In the genomic region with DNA sequence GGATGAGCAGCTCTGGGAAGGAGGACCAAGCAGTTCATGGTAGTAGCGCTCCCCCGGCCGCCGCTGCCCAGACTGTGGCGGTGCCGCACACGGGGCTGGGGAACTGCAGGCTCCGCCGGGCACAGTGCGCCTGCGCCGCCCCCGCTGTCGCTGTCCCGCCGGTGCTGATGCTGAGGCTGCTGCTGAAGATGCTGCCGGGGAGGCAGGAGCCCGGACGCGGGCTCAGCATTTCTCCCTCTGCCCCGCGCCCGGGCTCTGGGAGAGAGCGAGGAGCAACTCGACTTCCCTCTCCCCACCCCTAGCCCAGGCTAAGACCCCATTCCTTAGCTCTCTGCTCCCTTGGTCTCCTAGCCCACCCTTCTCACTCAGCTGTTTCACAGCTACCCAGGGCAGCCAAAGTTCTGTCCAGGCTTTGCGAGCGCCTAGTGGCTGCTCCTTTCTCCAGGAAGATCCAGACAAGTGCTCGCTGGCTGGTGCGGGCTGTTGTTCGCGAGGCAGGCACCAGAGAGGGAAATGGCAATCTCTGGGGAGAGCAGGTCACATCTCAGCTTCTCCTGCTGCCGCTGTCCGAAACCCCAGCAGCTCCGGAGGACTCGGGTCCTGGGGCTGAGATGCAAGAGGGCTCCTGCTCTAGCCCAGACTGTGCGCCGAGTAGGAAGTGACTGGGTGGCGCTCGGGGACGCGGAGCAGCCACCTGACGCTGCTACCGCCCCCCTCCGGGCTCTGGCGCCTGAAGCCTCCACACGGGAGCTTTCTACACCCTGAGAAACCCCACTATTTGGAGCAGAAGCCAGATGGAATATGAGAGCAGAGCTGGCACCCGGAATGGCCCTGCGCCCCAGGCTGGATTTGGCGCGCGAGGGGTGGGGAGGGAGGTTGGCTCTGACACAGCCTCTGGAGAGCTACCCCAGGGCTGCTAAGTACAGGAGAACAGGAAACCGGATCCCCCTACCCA, we compare ENCODE assay signal across 10 mouse cellular contexts. TPM values are rescaled to one million over a fixed set of nuclear protein-coding genes. Genes with fewer than 3 reads are reported as not detected.
A peak's percentile ranks its signal among the peaks of the same experiment; 100 is the strongest.
DNase-seq lines count a peak whose midpoint lies in the region; ATAC-seq and TF ChIP-seq lines count a peak whose summit lies in the region.
"Had no signal": no experiment of that assay in that cellular context is flagged by ENCODE, and none has a peak within 500 bp of the region (broad histone marks: within the 10 kb centered on the region; RNA-seq: fewer than 3 reads in every experiment).

Gene Kcnh5, minus strand, starts transcription at position 642 of the 955 bp plus-strand sequence.

- peak within 1 kb of the TSS; percentile 49 for H3K4me3 ChIP-seq in heart, embryonic 13.5 days
- H3K4me3 ChIP-seq in heart, adult 2 months: no peak within 1 kb of the TSS
- peak within 1 kb of the TSS; percentile 48 to 75 for H3K4me3 ChIP-seq in ES-E14 (ENCODE audit: insufficient read depth in 1 of 2, low read depth in 1 of 2, low read length in 2 of 2, poor library complexity in 1 of 2, severe bottlenecking in 1 of 2)
- peak within 1 kb of the TSS; percentile 51 for H3K4me3 ChIP-seq in embryonic facial prominence, embryonic 13.5 days
- peak within 1 kb of the TSS; percentile 63 for H3K4me3 ChIP-seq in hindbrain, embryonic 10.5 days
- peak within 1 kb of the TSS; percentile 67 for H3K4me3 ChIP-seq in neural tube, embryonic 14.5 days (ENCODE audit: low read depth, low read length)
- H3K4me3 ChIP-seq: liver, embryonic 15.5 days had no signal

- no peak for DNase-seq in heart, adult 2 months
- DNase-seq in ES-E14 (ENCODE audit: low read depth, low spot score): peak; percentile 37
- peak; percentile 83 for DNase-seq in hindbrain, embryonic 10.5 days (ENCODE audit: low spot score)
- DNase-seq in left cerebral cortex, postnatal 10 days (ENCODE audit: extremely low spot score in 1 of 2, low spot score in 2 of 2): peak; percentile 42 to 66
- DNase-seq in natural killer cell, adult 2 months (ENCODE audit: low spot score in 2 of 2): no peak

- H3K27me3 ChIP-seq in heart, embryonic 13.5 days (replicated peaks): peaks cover 91% of the 10 kb centered on the region
- peaks cover 10% of the 10 kb centered on the region for H3K27me3 ChIP-seq in heart, adult 2 months (ENCODE audit: control insufficient read depth, insufficient read depth, low read length)
- peaks cover 74% of the 10 kb centered on the region for H3K27me3 ChIP-seq in embryonic facial prominence, embryonic 13.5 days
- peaks cover 50% of the 10 kb centered on the region for H3K27me3 ChIP-seq in hindbrain, embryonic 10.5 days (ENCODE audit: insufficient read depth, poor library complexity, severe bottlenecking)
- peaks cover 4% of the 10 kb centered on the region; the same call in 1 of the 2 replicates for H3K27me3 ChIP-seq in neural tube, embryonic 14.5 days (ENCODE audit: control insufficient read depth, insufficient read depth, low read length)

- intact Hi-C loops in heart, adult 2 months (cut with DNase I): no loop called here
- intact Hi-C loops in left cerebral cortex, postnatal 10 days (cut with DNase I): loop anchor here (5.0 kb wide), 2 partner anchors 210 to 845 kb away; no protein-coding TSS in a partner anchor

- no peaks in the 10 kb centered on the region for H3K36me3 ChIP-seq in heart, embryonic 13.5 days
- no peaks in the 10 kb centered on the region for H3K36me3 ChIP-seq in heart, adult 2 months (ENCODE audit: control insufficient read depth, insufficient read depth, low read length)
- H3K36me3 ChIP-seq in ES-E14 (ENCODE audit: control insufficient read depth, insufficient read depth, low read length, poor library complexity, severe bottlenecking): no peaks in the 10 kb centered on the region
- H3K36me3 ChIP-seq in embryonic facial prominence, embryonic 13.5 days: no peaks in the 10 kb centered on the region
- H3K36me3 ChIP-seq in hindbrain, embryonic 10.5 days: no peaks in the 10 kb centered on the region
- no peaks in the 10 kb centered on the region for H3K36me3 ChIP-seq in neural tube, embryonic 14.5 days (ENCODE audit: control insufficient read depth, insufficient read depth, low read length)
- H3K36me3 ChIP-seq: liver, embryonic 15.5 days had no signal

- H3K27ac ChIP-seq in heart, embryonic 13.5 days (replicated peaks): no peak within 1 kb of the TSS
- no peak within 1 kb of the TSS for H3K27ac ChIP-seq in heart, adult 2 months
- no peak within 1 kb of the TSS for H3K27ac ChIP-seq in ES-E14 (ENCODE audit: insufficient read depth, low read depth, low read length, poor library complexity, severe bottlenecking)
- no peak within 1 kb of the TSS for H3K27ac ChIP-seq in embryonic facial prominence, embryonic 13.5 days
- H3K27ac ChIP-seq in hindbrain, embryonic 10.5 days: peak within 1 kb of the TSS; percentile 78
- H3K27ac ChIP-seq in neural tube, embryonic 14.5 days (ENCODE audit: low read depth, low read length): peak within 1 kb of the TSS; percentile 62
- H3K27ac ChIP-seq: liver, embryonic 15.5 days had no signal

- TF ChIP-seq CTCF in heart, adult 2 months (IDR thresholded peaks at IDR 0.05): no peak

- no peak for TF ChIP-seq POLR2A in heart, adult 2 months (IDR thresholded peaks at IDR 0.05; ENCODE audit: insufficient read depth, low read depth, low read length)

- no peaks in the 10 kb centered on the region for H3K9me3 ChIP-seq in heart, embryonic 13.5 days
- H3K9me3 ChIP-seq in ES-E14 (ENCODE audit: control insufficient read depth, insufficient read depth, low read depth, low read length): no peaks in the 10 kb centered on the region
- no peaks in the 10 kb centered on the region for H3K9me3 ChIP-seq in embryonic facial prominence, embryonic 13.5 days
- H3K9me3 ChIP-seq in hindbrain, embryonic 10.5 days: no peaks in the 10 kb centered on the region
- no peaks in the 10 kb centered on the region for H3K9me3 ChIP-seq in neural tube, embryonic 14.5 days (ENCODE audit: control insufficient read depth, low read length)
- H3K9me3 ChIP-seq: liver, embryonic 15.5 days had no signal

- TF ChIP-seq EP300 in heart, adult 2 months (IDR thresholded peaks at IDR 0.05; ENCODE audit: insufficient read depth, low read depth, low read length): no peak

- WGBS in heart, embryonic 13.5 days: 1% methylated on average over 52 of the region's 52 CpGs
- under 1% methylated on average over 52 of the region's 52 CpGs for WGBS in heart, adult 2 months
- under 1% methylated on average over 48 of the region's 52 CpGs for WGBS in embryonic facial prominence, embryonic 13.5 days
- under 1% methylated on average over 52 of the region's 52 CpGs for WGBS in hindbrain, embryonic 10.5 days
- WGBS in neural tube, embryonic 14.5 days: under 1% methylated on average over 47 of the region's 52 CpGs

- H3K4me1 ChIP-seq in heart, embryonic 13.5 days: peaks cover 18% of the 10 kb centered on the region
- H3K4me1 ChIP-seq in heart, adult 2 months (ENCODE audit: control insufficient read depth, insufficient read depth, low read length): no peaks in the 10 kb centered on the region
- peaks cover 0 to 4% of the 10 kb centered on the region in 2 experiments; a peak in 1 of 4 replicates for H3K4me1 ChIP-seq in ES-E14 (ENCODE audit: control insufficient read depth in 2 of 2, insufficient read depth in 2 of 2, low read length in 2 of 2, poor library complexity in 1 of 2)
- peaks cover 21% of the 10 kb centered on the region for H3K4me1 ChIP-seq in embryonic facial prominence, embryonic 13.5 days
- H3K4me1 ChIP-seq in hindbrain, embryonic 10.5 days (replicated peaks): peaks cover 24% of the 10 kb centered on the region
- 0 out of 2 replicates have a peak, but pooled peaks cover 4% of the 10 kb centered on the region for H3K4me1 ChIP-seq in neural tube, embryonic 14.5 days (ENCODE audit: control insufficient read depth, insufficient read depth, low read length)
- H3K4me1 ChIP-seq: liver, embryonic 15.5 days had no signal

- H3K4me2 ChIP-seq in heart, embryonic 13.5 days: peak within 1 kb of the TSS; percentile 76
- peak within 1 kb of the TSS; percentile 88 for H3K4me2 ChIP-seq in embryonic facial prominence, embryonic 13.5 days
- peak within 1 kb of the TSS; percentile 91 for H3K4me2 ChIP-seq in neural tube, embryonic 14.5 days (ENCODE audit: low read depth, low read length)
- H3K4me2 ChIP-seq: liver, embryonic 15.5 days had no signal

- H3K9ac ChIP-seq in heart, embryonic 13.5 days: peak within 1 kb of the TSS; percentile 56; the same call in 1 of the 2 replicates
- H3K9ac ChIP-seq in heart, adult 2 months (ENCODE audit: low read depth, low read length): no peak within 1 kb of the TSS
- H3K9ac ChIP-seq in ES-E14 (ENCODE audit: insufficient read depth, low read depth, low read length, poor library complexity, severe bottlenecking): 0 out of 2 replicates have a peak within 1 kb of the TSS, but pooled peaks have one; percentile 8
- H3K9ac ChIP-seq in embryonic facial prominence, embryonic 13.5 days: peak within 1 kb of the TSS; percentile 58
- peak within 1 kb of the TSS; percentile 65 for H3K9ac ChIP-seq in neural tube, embryonic 14.5 days (replicated peaks; ENCODE audit: low read depth, low read length)
- H3K9ac ChIP-seq: liver, embryonic 15.5 days had no signal

- no peaks in the 10 kb centered on the region for H3K79me2 ChIP-seq in heart, adult 2 months (replicated peaks; ENCODE audit: control insufficient read depth, insufficient read depth, low read length)

- no peak for ATAC-seq in heart, embryonic 13.5 days (ENCODE audit: extremely low read depth, insufficient number of reproducible peaks, low FRiP score, low TSS enrichment)
- peak; percentile 73 for ATAC-seq in embryonic facial prominence, embryonic 13.5 days (ENCODE audit: insufficient number of reproducible peaks, insufficient read depth, low FRiP score, low TSS enrichment, low read depth)
- peak; percentile 97 for ATAC-seq in neural tube, embryonic 14.5 days (ENCODE audit: low read depth)

- in situ Hi-C loops in ES-E14 (cut with MboI; ENCODE audit: low sequenced_read_pairs in 2 of 2, unreplicated experiment in 2 of 2): no loop called here

TF ChIP-seq in ES-E14, 5 proteins besides CTCF, POLR2A, EP300 and RAD21:
- TF ChIP-seq MAFK (IDR thresholded peaks at IDR 0.05; ENCODE audit: insufficient read depth, low read depth, low read length): 0 out of 2 replicates have a peak, but pooled peaks have one; percentile 15
- no peak for TF ChIP-seq ZC3H11A (IDR thresholded peaks at IDR 0.05; ENCODE audit: borderline replicate concordance, low read depth, low read length)
- TF ChIP-seq ZNF384 (IDR thresholded peaks at IDR 0.05; ENCODE audit: low read depth, low read length): no peak

RNA-seq across cellular contexts. Expression of gene Kcnh5, which starts in this region (rescaled TPM):
- polyA plus RNA-seq in heart, embryonic 13.5 days (2015; fragmentation: Nextera tagmentation; extraction: Ambion mirVana): not detected in 2 replicates
- not detected for total RNA-seq in heart, adult 2 months (2021)
- not detected in 2 replicates for polyA plus RNA-seq in heart, adult 2 months (2012; rRNA removed)
- 0.11 and 0.18 TPM in 2 replicates for total RNA-seq in ES-E14 (2012; rRNA removed)
- 0.25 and 0.51 TPM in 2 replicates for polyA plus RNA-seq in embryonic facial prominence, embryonic 13.5 days (2015; fragmentation: Nextera tagmentation; extraction: Ambion mirVana)
- 0.30 and 0.46 TPM in 2 replicates for polyA plus RNA-seq in hindbrain, embryonic 10.5 days (2016; fragmentation: Nextera tagmentation; extraction: Ambion mirVana)
- total RNA-seq in left cerebral cortex, postnatal 10 days (2021): 10 to 100 TPM; 63.0 to 73.0 TPM
- 4.4 and 6.3 TPM in 2 replicates for polyA plus RNA-seq in neural tube, embryonic 14.5 days (2014; fragmentation: Nextera tagmentation; extraction: Ambion mirVana)
- total RNA-seq: MEL had no signal
- polyA plus RNA-seq: liver, embryonic 15.5 days had no signal

Comparison
In these comparisons a context has a peak if more than half of its experiments do, and no peak if none do; other contexts are left out.
1. RNA of gene Kcnh5 (total RNA-seq): 63.0 to 73.0 TPM in left cerebral cortex, postnatal 10 days; 0.11 to 0.18 TPM in ES-E14 and not detected in heart, adult 2 months; every median in the first group is over 10 times any median in the second.
2. Peak in DNase-seq, H3K4me3 ChIP-seq and H3K9ac ChIP-seq in ES-E14; RNA of the gene not detected or under 1 TPM.
3. Peak in ATAC-seq, H3K4me3 ChIP-seq, H3K9ac ChIP-seq and H3K4me2 ChIP-seq in embryonic facial prominence, embryonic 13.5 days; RNA of the gene not detected or under 1 TPM.
4. Peak in DNase-seq, H3K4me3 ChIP-seq and H3K27ac ChIP-seq in hindbrain, embryonic 10.5 days; RNA of the gene not detected or under 1 TPM.
5. DNase-seq: peak in left cerebral cortex, postnatal 10 days (2 of 2); none in heart, adult 2 months (0 of 2) and natural killer cell, adult 2 months (0 of 2).
6. Peak in every context shown above with its lines, with median percentiles within 50 percentile points of each other: H3K4me2 ChIP-seq.